Mouse (Mus musculus): ENCODE measurements around the gene Adrm1. TPM values are rescaled to one million over a fixed set of nuclear protein-coding genes. Genes with fewer than 3 reads are reported as not detected.

Gene Adrm1
- polyA plus RNA-seq, 1 experiment from 2014 or later, result 211 TPM

DNA sequence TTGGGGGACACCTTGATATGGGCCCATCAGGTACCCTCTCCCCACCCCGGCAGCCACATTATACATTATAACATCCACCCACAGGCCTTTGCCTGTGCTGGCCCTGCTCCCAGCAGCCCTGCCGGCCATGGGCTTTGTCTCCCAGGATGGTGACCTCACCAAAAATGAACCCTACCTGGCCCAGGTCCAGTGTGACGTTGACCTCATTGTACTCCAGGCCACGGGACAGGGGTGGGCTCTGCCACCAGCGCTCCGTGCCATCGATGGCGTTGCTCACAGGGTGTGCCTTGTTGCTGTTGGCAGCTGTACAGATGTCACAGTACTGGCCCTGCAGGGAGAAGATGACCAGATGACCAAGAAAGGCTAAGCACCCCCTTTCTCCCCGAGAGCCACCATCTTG, 49.8 kb downstream of the Adrm1 start:
- WGBS, result 94% methylated on average over 9 of the region's 9 CpGs
- no peaks in the 10 kb centered on the region for H3K9me3 ChIP-seq (replicated peaks)

DNA sequence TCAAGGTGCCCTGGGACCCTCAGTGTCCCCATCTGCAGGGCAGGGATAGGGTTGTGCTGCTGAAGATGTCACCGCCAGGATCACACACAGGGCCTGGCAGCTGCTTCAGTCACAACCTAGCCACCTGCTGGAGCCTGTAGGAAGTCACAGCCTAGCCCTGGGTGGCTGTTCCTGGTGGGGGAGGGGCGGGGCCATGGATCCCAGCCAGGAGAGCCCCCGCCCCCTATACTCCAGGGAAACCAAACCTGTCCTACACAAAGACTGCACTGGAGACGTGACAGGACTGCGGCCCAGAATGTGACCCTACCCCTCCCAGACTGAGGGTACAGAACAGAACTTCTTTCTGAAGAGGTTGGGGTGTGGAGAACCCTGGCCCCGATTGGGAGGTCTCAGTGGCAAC, 51.0 kb downstream of the Adrm1 start:
- H3K27ac ChIP-seq, result no peak overlapping the region
- H3K9ac ChIP-seq, result no peak overlapping the region
- no peak overlapping the region for H3K4me2 ChIP-seq
- 10% methylated on average over 6 of the region's 6 CpGs for WGBS
- H3K4me1 ChIP-seq, result peaks cover 46% of the 10 kb centered on the region
- H3K36me3 ChIP-seq (ENCODE audit: poor library complexity, severe bottlenecking), result no peaks in the 10 kb centered on the region
- peaks cover 36% of the 10 kb centered on the region for H3K27me3 ChIP-seq
- H3K4me3 ChIP-seq, result no peak overlapping the region
- no peaks in the 10 kb centered on the region for H3K9me3 ChIP-seq (replicated peaks)
- ATAC-seq, result 0 out of 2 replicates have a peak, but pooled peaks have one; percentile 7

More for the DNA sequence above, 49.8 kb downstream of the Adrm1 start:
- H3K9ac ChIP-seq, result no peak overlapping the region
- H3K27me3 ChIP-seq, result peaks cover 27% of the 10 kb centered on the region
- no peak overlapping the region for H3K4me2 ChIP-seq
- ATAC-seq, result no peak
- H3K36me3 ChIP-seq (ENCODE audit: poor library complexity, severe bottlenecking), result no peaks in the 10 kb centered on the region
- H3K4me1 ChIP-seq, result peaks cover 41% of the 10 kb centered on the region
- no peak overlapping the region for H3K4me3 ChIP-seq
- no peak overlapping the region for H3K27ac ChIP-seq

DNA sequence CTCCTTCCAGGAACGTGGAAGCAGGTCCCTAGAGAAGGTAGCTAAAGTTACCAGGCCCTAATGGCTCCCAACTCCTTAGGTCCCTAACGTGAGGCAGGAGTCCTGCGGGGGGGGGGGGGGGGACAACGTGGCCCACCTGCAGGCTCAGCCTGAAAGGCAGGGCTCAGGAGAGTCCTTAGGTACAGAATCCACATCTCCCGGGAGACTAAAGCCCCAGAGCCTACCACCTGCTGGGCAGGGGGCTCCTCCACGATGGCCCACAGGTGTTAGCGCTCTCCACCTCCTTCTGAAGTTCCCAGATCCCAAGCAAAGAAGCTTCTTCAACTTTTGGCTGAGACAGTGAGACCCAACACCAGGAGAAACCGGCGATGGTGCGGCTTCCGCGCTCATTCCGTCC, 53.4 kb downstream of the Adrm1 start:
- peak overlapping the region; percentile 99 for H3K4me2 ChIP-seq
- WGBS, result under 1% methylated on average over 12 of the region's 13 CpGs
- H3K4me1 ChIP-seq, result peaks cover 45% of the 10 kb centered on the region
- peak overlapping the region; percentile 71; the same call in 1 of the 2 replicates for H3K9ac ChIP-seq
- peaks cover 38% of the 10 kb centered on the region for H3K27me3 ChIP-seq
- H3K36me3 ChIP-seq (ENCODE audit: poor library complexity, severe bottlenecking), result no peaks in the 10 kb centered on the region
- peak overlapping the region; percentile 63 for H3K4me3 ChIP-seq
- H3K9me3 ChIP-seq (replicated peaks), result no peaks in the 10 kb centered on the region
- ATAC-seq, result no peak
- no peak overlapping the region for H3K27ac ChIP-seq

DNA sequence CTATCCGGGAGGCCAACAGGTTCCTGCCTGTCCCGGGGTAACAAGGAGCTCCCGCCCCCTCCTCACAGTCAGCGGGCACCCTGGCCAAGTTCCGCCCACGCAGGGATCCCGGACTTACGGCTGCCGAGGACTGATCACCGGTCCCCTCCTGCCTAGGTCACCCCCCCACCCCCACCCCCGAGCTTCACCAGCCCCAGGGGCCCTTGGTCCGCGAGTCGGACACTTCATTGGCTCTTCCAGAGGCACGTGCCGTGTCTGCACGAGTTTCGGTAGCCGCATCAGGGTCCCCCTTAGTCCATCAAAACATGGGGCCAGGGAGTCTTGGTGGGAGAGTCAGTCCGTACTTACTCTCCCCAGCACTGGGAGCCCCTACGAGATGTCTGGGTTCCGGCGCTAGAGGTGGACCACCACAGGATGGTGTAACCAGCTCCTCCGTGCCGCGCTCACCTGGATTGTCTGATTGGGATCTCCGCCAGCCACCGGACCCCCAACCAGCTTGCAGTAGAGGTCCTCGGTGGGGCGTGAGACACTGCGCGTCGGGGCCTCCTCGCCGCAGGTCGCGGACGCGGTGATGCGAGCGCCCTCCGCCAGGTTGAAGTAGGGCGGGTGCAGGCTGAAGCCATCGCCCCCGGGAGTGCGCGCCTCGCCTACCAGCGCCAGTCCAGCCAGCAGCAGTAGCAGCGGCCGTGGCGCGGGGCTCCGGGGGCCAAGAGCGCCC, 53.9 kb downstream of the Adrm1 start:
- WGBS, result under 1% methylated on average over 52 of the region's 55 CpGs
- H3K27me3 ChIP-seq, result peaks cover 38% of the 10 kb centered on the region
- ATAC-seq, result peak; percentile 22

More for the DNA sequence above, 53.9 kb downstream of the Adrm1 start:
- no peaks in the 10 kb centered on the region for H3K36me3 ChIP-seq (ENCODE audit: poor library complexity, severe bottlenecking)
- no peak overlapping the region for H3K27ac ChIP-seq
- no peaks in the 10 kb centered on the region for H3K9me3 ChIP-seq (replicated peaks)
- H3K9ac ChIP-seq, result peak overlapping the region; percentile 71
- peaks cover 44% of the 10 kb centered on the region for H3K4me1 ChIP-seq
- H3K4me3 ChIP-seq, result peak overlapping the region; percentile 63
- H3K4me2 ChIP-seq, result peak overlapping the region; percentile 99

Small RNA genes within 50 kb of the gene (microRNA-seq; reads per million reads assigned to microRNA genes)
- gene Mir7005, result not detected

Other genes starting within 250 kb of the Adrm1 start
- 5.2 and 6.0 TPM in 2 replicates for gene Taf4, start 194.8 kb upstream of the Adrm1 start, polyA plus RNA-seq (2015; fragmentation: Nextera tagmentation; extraction: Ambion mirVana)
- 20.4 and 20.6 TPM in 2 replicates for gene Lsm14b, start 146.5 kb upstream of the Adrm1 start, polyA plus RNA-seq (2015; fragmentation: Nextera tagmentation; extraction: Ambion mirVana)
- 716 and 737 TPM in 2 replicates for gene Psma7, start 129.1 kb upstream of the Adrm1 start, polyA plus RNA-seq (2015; fragmentation: Nextera tagmentation; extraction: Ambion mirVana)
- gene Ss18l1, start 129.0 kb upstream of the Adrm1 start, polyA plus RNA-seq (2015; fragmentation: Nextera tagmentation; extraction: Ambion mirVana), result 33.9 and 38.7 TPM in 2 replicates
- gene Mtg2, start 100.9 kb upstream of the Adrm1 start, polyA plus RNA-seq (2015; fragmentation: Nextera tagmentation; extraction: Ambion mirVana), result 34.2 and 34.8 TPM in 2 replicates
- gene Hrh3, start 67.0 kb upstream of the Adrm1 start, polyA plus RNA-seq (2015; fragmentation: Nextera tagmentation; extraction: Ambion mirVana), result 2.3 and 2.8 TPM in 2 replicates
- gene Osbpl2, start 52.2 kb upstream of the Adrm1 start, polyA plus RNA-seq (2015; fragmentation: Nextera tagmentation; extraction: Ambion mirVana), result 48.8 and 53.1 TPM in 2 replicates
- 3.4 and 5.0 TPM in 2 replicates for gene Lama5, start 54.4 kb downstream of the Adrm1 start, polyA plus RNA-seq (2015; fragmentation: Nextera tagmentation; extraction: Ambion mirVana)
- gene Rps21, start 85.9 kb downstream of the Adrm1 start, polyA plus RNA-seq (2015; fragmentation: Nextera tagmentation; extraction: Ambion mirVana), result 483 and 550 TPM in 2 replicates
- gene Cables2, start 102.0 kb downstream of the Adrm1 start, polyA plus RNA-seq (2015; fragmentation: Nextera tagmentation; extraction: Ambion mirVana), result 11.0 and 12.7 TPM in 2 replicates
- gene Rbbp8nl, start 118.4 kb downstream of the Adrm1 start, polyA plus RNA-seq (2015; fragmentation: Nextera tagmentation; extraction: Ambion mirVana), result not detected in 2 replicates
- gene Gata5, start 163.2 kb downstream of the Adrm1 start, polyA plus RNA-seq (2015; fragmentation: Nextera tagmentation; extraction: Ambion mirVana), result not detected in 2 replicates